Mouse (Mus musculus) CD4-positive helper T cell, adult 2 months (primary cell): ENCODE data around the gene Abcc1.

ENCODE experiments used
- DNase-seq: peaks from one replicate; pipeline ENCODE4 v3.0.0-alpha.2; 2012; ENCODE audit warnings: low read depth, missing footprints, low spot score

Gene Abcc1

DNA sequence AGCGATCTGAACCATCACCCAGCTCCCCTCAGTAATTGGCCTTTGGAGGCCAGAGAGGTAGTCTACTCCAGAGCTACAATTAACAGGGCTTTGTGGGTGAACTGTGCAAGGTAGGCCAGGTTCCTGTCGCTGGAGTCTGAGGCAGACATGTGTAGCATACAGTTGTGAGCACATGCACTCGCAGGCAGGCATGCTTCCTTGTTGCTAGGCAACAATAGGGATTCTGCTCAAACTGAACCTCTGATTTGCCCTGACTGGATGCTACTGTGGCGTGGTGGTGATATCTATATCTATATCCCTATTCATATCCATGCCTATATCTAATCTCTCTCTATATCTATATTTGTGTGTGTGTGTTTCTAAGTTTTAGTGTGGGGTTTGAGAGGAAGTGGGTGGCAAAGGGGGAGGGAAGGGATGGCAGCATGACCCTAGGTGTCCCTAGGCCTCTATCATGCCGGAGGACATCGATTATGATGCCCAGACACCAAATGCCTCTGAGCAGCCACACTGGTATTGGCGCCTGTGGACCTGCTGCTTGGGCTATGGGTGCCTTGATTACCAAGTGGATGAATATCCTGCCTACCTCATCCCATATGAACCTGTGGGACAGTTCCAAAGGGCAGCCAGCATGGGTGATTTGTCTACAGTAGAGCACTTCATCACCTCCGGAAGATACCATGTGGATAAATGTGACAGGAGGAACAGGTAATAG lies 140.4 kb downstream of the Abcc1 start:
- no peak for DNase-seq

DNA sequence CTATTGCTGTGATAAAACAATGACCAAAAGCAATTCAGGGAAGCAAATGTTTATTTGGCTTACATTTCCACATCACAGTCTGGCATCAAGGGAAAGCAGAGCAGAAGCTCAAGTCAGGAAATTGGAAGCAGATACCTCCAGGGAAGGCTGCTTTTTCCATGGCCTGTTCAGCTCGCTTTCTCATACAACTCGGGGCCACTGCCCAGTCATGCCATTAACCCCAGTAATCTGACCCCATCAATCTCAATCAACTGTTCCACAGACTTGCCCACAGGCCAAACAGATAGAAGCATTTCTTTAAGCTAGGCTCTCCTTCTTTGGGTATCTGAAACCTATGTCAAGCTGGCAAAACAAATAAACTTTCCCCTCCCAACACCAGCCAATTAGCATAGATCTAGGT lies 145.1 kb downstream of the Abcc1 start:
- DNase-seq = no peak
